Comparison of ENCODE assay signal across 8 mouse cellular contexts in genomic region chr2:33659288-33659629, GRCm38 (mm10). TPM values are rescaled to one million over a fixed set of nuclear protein-coding genes. Genes with fewer than 3 reads are reported as not detected.
A peak's percentile ranks its signal among the peaks of the same experiment; 100 is the strongest.
DNase-seq lines count a peak whose midpoint lies in the region; ATAC-seq and TF ChIP-seq lines count a peak whose summit lies in the region.

No protein-coding gene starts in this region.

- H3K9me3 ChIP-seq in midbrain, embryonic 13.5 days: no peaks in the 10 kb centered on the region

- peak overlapping the region; percentile 34 for H3K4me2 ChIP-seq in midbrain, embryonic 13.5 days (replicated peaks)

- H3K36me3 ChIP-seq in midbrain, embryonic 13.5 days: no peaks in the 10 kb centered on the region

- TF ChIP-seq CTCF in cerebellum, adult 2 months (IDR thresholded peaks at IDR 0.05; ENCODE audit: borderline replicate concordance, insufficient read depth, low read depth, low read length): no peak

- TF ChIP-seq POLR2A in cerebellum, adult 2 months (IDR thresholded peaks at IDR 0.05; ENCODE audit: borderline replicate concordance, insufficient read depth, low read length): no peak

- H3K9ac ChIP-seq in midbrain, embryonic 13.5 days (replicated peaks): no peak overlapping the region

- no peak overlapping the region for H3K4me3 ChIP-seq in midbrain, embryonic 13.5 days (replicated peaks)
- H3K4me3 ChIP-seq in cerebellum, adult 2 months (replicated peaks; ENCODE audit: insufficient read depth, low read depth, low read length): no peak overlapping the region

- ATAC-seq in midbrain, embryonic 13.5 days: peak; percentile 58; the same call in 1 of the 2 replicates

- H3K4me1 ChIP-seq in midbrain, embryonic 13.5 days (replicated peaks): peaks cover 5% of the 10 kb centered on the region; the same call in 1 of the 2 replicates
- H3K4me1 ChIP-seq in cerebellum, adult 2 months (ENCODE audit: control insufficient read depth, insufficient read depth, low read length): no peaks in the 10 kb centered on the region

- WGBS in midbrain, embryonic 13.5 days: 4% methylated on average over 7 of the region's 7 CpGs
- 19% methylated on average over 7 of the region's 7 CpGs for WGBS in cerebellum, adult 2 months

- H3K27ac ChIP-seq in midbrain, embryonic 13.5 days: no peak overlapping the region
- no peak overlapping the region for H3K27ac ChIP-seq in cerebellum, adult 2 months (ENCODE audit: insufficient read depth, low read length)

- peak; percentile 39 for DNase-seq in right cerebral cortex, postnatal 14 days
- no peak for DNase-seq in right cerebral cortex, adult 18-20 months
- peak; percentile 24 for DNase-seq in forelimb bud, embryonic 11.5 days (ENCODE audit: low read depth, low spot score)
- DNase-seq in kidney, postnatal 4 days: peak; percentile 60 to 68
- no peak for DNase-seq in cerebellum, adult 2 months
- DNase-seq in thymus, postnatal 10 days (ENCODE audit: low spot score in 2 of 2): no peak
- DNase-seq in spleen, postnatal 10 days (ENCODE audit: low spot score in 2 of 2): no peak

- H3K27me3 ChIP-seq in midbrain, embryonic 13.5 days: peaks cover 4% of the 10 kb centered on the region; the same call in 1 of the 2 replicates
- no peaks in the 10 kb centered on the region for H3K27me3 ChIP-seq in cerebellum, adult 2 months (ENCODE audit: control insufficient read depth, insufficient read depth, low read length)

RNA-seq across cellular contexts. Expression of gene Lmx1b, which starts 18.9 kb away (rescaled TPM):
- 2.5 and 2.7 TPM in 2 replicates for polyA plus RNA-seq in midbrain, embryonic 13.5 days (2015; fragmentation: Nextera tagmentation; extraction: Ambion mirVana)
- polyA plus RNA-seq in cerebellum, adult 2 months (2012; rRNA removed): 0.84 and 0.93 TPM in 2 replicates

Comparison
In these comparisons a context has a peak if more than half of its experiments do, and no peak if none do; other contexts are left out.
1. DNase-seq: peak in right cerebral cortex, postnatal 14 days (single experiment), forelimb bud, embryonic 11.5 days (single experiment) and kidney, postnatal 4 days (2 of 2); none in right cerebral cortex, adult 18-20 months (single experiment), cerebellum, adult 2 months (0 of 2), thymus, postnatal 10 days (0 of 2) and spleen, postnatal 10 days (0 of 2).